In genomic region chr15:98602191-98602881, GRCm38 (mm10) we compare ENCODE assay signal across 9 mouse cellular contexts. TPM values are rescaled to one million over a fixed set of nuclear protein-coding genes. Genes with fewer than 3 reads are reported as not detected.
DNase-seq lines count a peak whose midpoint lies in the region; ATAC-seq and TF ChIP-seq lines count a peak whose summit lies in the region.
"Had no signal": no experiment of that assay in that cellular context is flagged by ENCODE, and none has a peak within 500 bp of the region (broad histone marks: within the 10 kb centered on the region; RNA-seq: fewer than 3 reads in every experiment).

No protein-coding gene starts in this region.

- no peaks in the 10 kb centered on the region for H3K27me3 ChIP-seq in lung, embryonic 14.5 days (ENCODE audit: insufficient read depth, low read length)
- H3K27me3 ChIP-seq in heart, postnatal 0 days (ENCODE audit: control insufficient read depth, insufficient read depth, low read length), result no peaks in the 10 kb centered on the region
- no peaks in the 10 kb centered on the region for H3K27me3 ChIP-seq in limb, embryonic 13.5 days
- no peaks in the 10 kb centered on the region for H3K27me3 ChIP-seq in thymus, adult 2 months (ENCODE audit: control insufficient read depth, insufficient read depth, low read length)

- peak; percentile 9 for DNase-seq in lung, embryonic 14.5 days
- no peak for DNase-seq in lung, adult 18-20 months
- peak; percentile 63 for DNase-seq in c-Kit-positive CD71-positive TER-119-positive erythroid progenitor cells, embryonic 14.5 days (ENCODE audit: low spot score)
- peak; percentile 91 for DNase-seq in heart, postnatal 0 days (ENCODE audit: low spot score)
- no peak for DNase-seq in right cerebral cortex, postnatal 36 days (ENCODE audit: low spot score in 2 of 2)
- no peak for DNase-seq in thymus, adult 2 months
- no peak for DNase-seq in frontal cortex, postnatal 10 days (ENCODE audit: low spot score in 2 of 2)

- peak overlapping the region; percentile 50; the same call in 1 of the 2 replicates for H3K9ac ChIP-seq in lung, embryonic 14.5 days
- peak overlapping the region; percentile 56 for H3K9ac ChIP-seq in heart, postnatal 0 days (replicated peaks; ENCODE audit: low read depth, low read length)
- H3K9ac ChIP-seq in limb, embryonic 13.5 days, result peak overlapping the region; percentile 56

- TF ChIP-seq CTCF in lung, embryonic 14.5 days (IDR thresholded peaks at IDR 0.05; ENCODE audit: low read depth), result no peak
- no peak for TF ChIP-seq CTCF in heart, postnatal 0 days (IDR thresholded peaks at IDR 0.05; ENCODE audit: low read depth)
- TF ChIP-seq CTCF in thymus, adult 2 months (IDR thresholded peaks at IDR 0.05; ENCODE audit: borderline replicate concordance, control insufficient read depth, extremely low read depth, insufficient read depth, low read length, poor library complexity), result no peak

- H3K4me3 ChIP-seq in lung, embryonic 14.5 days (ENCODE audit: low read depth, low read length), result peak overlapping the region; percentile 14
- H3K4me3 ChIP-seq in heart, postnatal 0 days (ENCODE audit: low read depth, low read length), result peak overlapping the region; percentile 46
- H3K4me3 ChIP-seq in limb, embryonic 13.5 days, result peak overlapping the region; percentile 17
- H3K4me3 ChIP-seq in thymus, adult 2 months (ENCODE audit: control insufficient read depth, insufficient read depth, low read length), result no peak overlapping the region

- TF ChIP-seq POLR2A in thymus, adult 2 months (IDR thresholded peaks at IDR 0.05; ENCODE audit: control insufficient read depth, extremely low read depth, insufficient read depth, low read length, poor library complexity), result no peak

- no peaks in the 10 kb centered on the region for H3K9me3 ChIP-seq in lung, embryonic 14.5 days (ENCODE audit: low read depth, low read length)
- no peaks in the 10 kb centered on the region for H3K9me3 ChIP-seq in heart, postnatal 0 days (replicated peaks; ENCODE audit: control insufficient read depth, low read length)
- H3K9me3 ChIP-seq in limb, embryonic 13.5 days, result no peaks in the 10 kb centered on the region

- peak; percentile 17; the same call in 1 of the 2 replicates for ATAC-seq in lung, embryonic 14.5 days (ENCODE audit: insufficient read depth)
- peak; percentile 63 for ATAC-seq in heart, postnatal 0 days (ENCODE audit: insufficient read depth, low read depth)
- no peak for ATAC-seq in limb, embryonic 13.5 days (ENCODE audit: low FRiP score, low read depth)

- H3K27ac ChIP-seq in lung, embryonic 14.5 days (ENCODE audit: low read depth), result peak overlapping the region; percentile 73; the same call in 1 of the 2 replicates
- H3K27ac ChIP-seq in heart, postnatal 0 days (ENCODE audit: low read depth), result peak overlapping the region; percentile 97
- peak overlapping the region; percentile 63; the same call in 1 of the 2 replicates for H3K27ac ChIP-seq in limb, embryonic 13.5 days
- no peak overlapping the region for H3K27ac ChIP-seq in thymus, adult 2 months (ENCODE audit: control insufficient read depth, insufficient read depth, low read length)

- peaks cover 7% of the 10 kb centered on the region for H3K4me1 ChIP-seq in lung, embryonic 14.5 days (ENCODE audit: insufficient read depth)
- H3K4me1 ChIP-seq in heart, postnatal 0 days (ENCODE audit: control insufficient read depth, insufficient read depth), result peaks cover 48% of the 10 kb centered on the region
- H3K4me1 ChIP-seq in limb, embryonic 13.5 days, result peaks cover 45% of the 10 kb centered on the region
- peaks cover 27% of the 10 kb centered on the region for H3K4me1 ChIP-seq in thymus, adult 2 months (replicated peaks; ENCODE audit: control insufficient read depth, insufficient read depth, low read length)

- peak; percentile 88 for TF ChIP-seq EP300 in heart, postnatal 0 days (IDR thresholded peaks at IDR 0.05; ENCODE audit: low read depth)

- peak overlapping the region; percentile 48 for H3K4me2 ChIP-seq in lung, embryonic 14.5 days
- peak overlapping the region; percentile 86 for H3K4me2 ChIP-seq in heart, postnatal 0 days (ENCODE audit: low read depth, low read length)
- H3K4me2 ChIP-seq in limb, embryonic 13.5 days (replicated peaks), result peak overlapping the region; percentile 46

- peaks cover 74% of the 10 kb centered on the region for H3K36me3 ChIP-seq in lung, embryonic 14.5 days (ENCODE audit: insufficient read depth)
- H3K36me3 ChIP-seq in heart, postnatal 0 days (replicated peaks; ENCODE audit: control insufficient read depth, insufficient read depth, low read length), result peaks cover 48% of the 10 kb centered on the region
- peaks cover 85% of the 10 kb centered on the region for H3K36me3 ChIP-seq in limb, embryonic 13.5 days
- peaks cover 37% of the 10 kb centered on the region for H3K36me3 ChIP-seq in thymus, adult 2 months (ENCODE audit: control insufficient read depth, insufficient read depth, low read length)

- WGBS in lung, embryonic 14.5 days, result 43% methylated on average over 13 of the region's 13 CpGs
- 9% methylated on average over 13 of the region's 13 CpGs for WGBS in heart, postnatal 0 days
- 64% methylated on average over 13 of the region's 13 CpGs for WGBS in limb, embryonic 13.5 days
- WGBS in thymus, adult 2 months, result 90% methylated on average over 13 of the region's 13 CpGs

RNA-seq across cellular contexts. Expression of gene Adcy6, which starts 7.5 kb away (rescaled TPM):
- polyA plus RNA-seq in lung, embryonic 14.5 days (2014; fragmentation: Nextera tagmentation; extraction: Ambion mirVana), result 20.5 and 21.8 TPM in 2 replicates
- total RNA-seq in heart, postnatal 0 days (2014; rRNA removed; ENCODE audit: low replicate concordance), result 200 and 216 TPM in 2 replicates
- 29.2 and 33.5 TPM in 2 replicates for polyA plus RNA-seq in heart, postnatal 0 days (2015; fragmentation: Nextera tagmentation; extraction: Ambion mirVana)
- 16.9 and 17.1 TPM in 2 replicates for polyA plus RNA-seq in limb, embryonic 13.5 days (2015; fragmentation: Nextera tagmentation; extraction: Ambion mirVana)
- 211 and 230 TPM in 2 replicates for polyA plus RNA-seq in thymus, adult 2 months (2012; rRNA removed)

RNA-seq across cellular contexts. Expression of gene Cacnb3, which starts 28.3 kb away (rescaled TPM):
- polyA plus RNA-seq in lung, embryonic 14.5 days (2014; fragmentation: Nextera tagmentation; extraction: Ambion mirVana), result 24.6 and 28.9 TPM in 2 replicates
- 15.6 and 19.4 TPM in 2 replicates for total RNA-seq in heart, postnatal 0 days (2014; rRNA removed; ENCODE audit: low replicate concordance)
- 5.7 and 6.1 TPM in 2 replicates for polyA plus RNA-seq in heart, postnatal 0 days (2015; fragmentation: Nextera tagmentation; extraction: Ambion mirVana)
- 43.7 and 48.2 TPM in 2 replicates for polyA plus RNA-seq in limb, embryonic 13.5 days (2015; fragmentation: Nextera tagmentation; extraction: Ambion mirVana)
- polyA plus RNA-seq in thymus, adult 2 months (2012; rRNA removed), result 102 and 127 TPM in 2 replicates

RNA-seq across cellular contexts. Expression of gene 4930415O20Rik, which starts 31.5 kb away (rescaled TPM):
- 0.50 TPM in 1 of 2 replicates, not detected in the other for polyA plus RNA-seq in lung, embryonic 14.5 days (2014; fragmentation: Nextera tagmentation; extraction: Ambion mirVana)
- total RNA-seq in heart, postnatal 0 days (2014; rRNA removed; ENCODE audit: low replicate concordance), result not detected in 2 replicates
- polyA plus RNA-seq in heart, postnatal 0 days (2015; fragmentation: Nextera tagmentation; extraction: Ambion mirVana), result 0.30 TPM in 1 of 2 replicates, not detected in the other
- not detected in 2 replicates for polyA plus RNA-seq in limb, embryonic 13.5 days (2015; fragmentation: Nextera tagmentation; extraction: Ambion mirVana)
- polyA plus RNA-seq in thymus, adult 2 months (2012; rRNA removed), result 0.31 TPM in 1 of 2 replicates, not detected in the other
- total RNA-seq: left cerebral cortex, postnatal 10 days had no signal

RNA-seq across cellular contexts. Expression of gene Ccnt1, which starts 31.6 kb away (rescaled TPM):
- polyA plus RNA-seq in lung, embryonic 14.5 days (2014; fragmentation: Nextera tagmentation; extraction: Ambion mirVana), result 57.7 and 58.5 TPM in 2 replicates
- 20.0 and 32.8 TPM in 2 replicates for total RNA-seq in heart, postnatal 0 days (2014; rRNA removed; ENCODE audit: low replicate concordance)
- polyA plus RNA-seq in heart, postnatal 0 days (2015; fragmentation: Nextera tagmentation; extraction: Ambion mirVana), result 21.4 and 22.3 TPM in 2 replicates
- polyA plus RNA-seq in limb, embryonic 13.5 days (2015; fragmentation: Nextera tagmentation; extraction: Ambion mirVana), result 57.7 and 62.1 TPM in 2 replicates
- polyA plus RNA-seq in thymus, adult 2 months (2012; rRNA removed), result 26.8 and 32.0 TPM in 2 replicates

Comparison
In these comparisons a context has a peak if more than half of its experiments do, and no peak if none do; other contexts are left out.
1. DNase-seq: peak in lung, embryonic 14.5 days (single experiment), c-Kit-positive CD71-positive TER-119-positive erythroid progenitor cells, embryonic 14.5 days (single experiment) and heart, postnatal 0 days (single experiment); none in lung, adult 18-20 months (0 of 2), right cerebral cortex, postnatal 36 days (0 of 2), thymus, adult 2 months (single experiment) and frontal cortex, postnatal 10 days (0 of 2).
2. Peak in every context shown above with its lines, with median percentiles within 50 percentile points of each other: H3K4me2 ChIP-seq and H3K9ac ChIP-seq.